25 mouse cellular contexts compared by ENCODE assay signal in the genomic region with DNA sequence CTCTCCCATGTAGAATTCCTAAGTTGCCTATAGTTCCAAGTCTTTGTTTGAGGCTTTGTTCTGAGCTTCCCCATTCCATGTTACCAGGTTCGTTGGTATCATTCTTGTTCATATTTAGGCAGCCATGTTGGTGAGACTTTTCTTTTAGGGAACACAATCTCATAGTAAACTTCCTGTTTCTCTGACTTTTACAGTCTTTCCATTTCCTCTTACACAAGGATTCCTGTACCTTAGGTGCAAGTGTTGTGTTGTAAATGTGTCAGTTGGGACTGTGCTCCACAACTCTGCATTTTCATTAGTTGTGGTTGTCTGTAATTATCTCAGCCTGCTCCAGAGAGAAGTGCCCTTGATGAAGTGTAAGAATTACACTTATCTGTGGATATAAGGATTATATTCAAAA. TPM values are rescaled to one million over a fixed set of nuclear protein-coding genes. Genes with fewer than 3 reads are reported as not detected.
DNase-seq lines count a peak whose midpoint lies in the region; ATAC-seq lines count a peak whose summit lies in the region.
"Had no signal": no experiment of that assay in that cellular context is flagged by ENCODE, and none has a peak within 500 bp of the region (broad histone marks: within the 10 kb centered on the region; RNA-seq: fewer than 3 reads in every experiment).

No protein-coding gene starts in this region.

- H3K9me3 ChIP-seq in midbrain, embryonic 13.5 days, result no peaks in the 10 kb centered on the region
- H3K9me3 ChIP-seq: embryonic facial prominence, embryonic 10.5 days; embryonic facial prominence, embryonic 12.5 days; forebrain, embryonic 10.5 days; forebrain, embryonic 12.5 days had no signal

- H3K4me2 ChIP-seq in midbrain, embryonic 13.5 days (replicated peaks), result no peak overlapping the region
- H3K4me2 ChIP-seq: embryonic facial prominence, embryonic 12.5 days; forebrain, embryonic 12.5 days had no signal

- no peak overlapping the region for H3K9ac ChIP-seq in midbrain, embryonic 13.5 days (replicated peaks)
- H3K9ac ChIP-seq: embryonic facial prominence, embryonic 12.5 days; forebrain, embryonic 12.5 days had no signal

- peak; percentile 16 for DNase-seq in 416B (ENCODE audit: low read depth)
- no peak for DNase-seq in kidney, postnatal 4 days
- DNase-seq: adrenal gland, postnatal 10 days; adrenal gland, postnatal 25 days; cerebellum, adult 11 months; cerebellum, adult 18-20 months; cerebellum, adult 8-10 months; cerebellum, adult 9-11 months; cerebellum, postnatal 14 days; cerebellum, postnatal 36 days had no signal

- peak; percentile 56 for ATAC-seq in common myeloid progenitor, adult 5-6 weeks (replicated peaks; ENCODE audit: low read depth, poor library complexity, severe bottlenecking)
- peak; percentile 37 to 45; a peak in 2 of 4 replicates for ATAC-seq in hematopoietic stem cell, adult 5-6 weeks (replicated peaks in 1 of 2; ENCODE audit: insufficient read depth in 1 of 2, low FRiP score in 2 of 2, low TSS enrichment in 1 of 2, low read depth in 1 of 2, poor library complexity in 2 of 2, severe bottlenecking in 2 of 2)
- peak; percentile 96 for ATAC-seq in megakaryocyte progenitor cell, adult 5-6 weeks (replicated peaks; ENCODE audit: poor library complexity)
- no peak for ATAC-seq in erythroblast, adult 5-6 weeks (replicated peaks; ENCODE audit: low FRiP score, poor library complexity, severe bottlenecking)
- no peak for ATAC-seq in midbrain, embryonic 13.5 days
- ATAC-seq: activated CD4-positive, CD25-positive, alpha-beta regulatory T cell, adult 4 months; forebrain, embryonic 14.5 days; forebrain, embryonic 16.5 days; Patski had no signal

- WGBS in midbrain, embryonic 13.5 days, result 64% methylated on average over 1 of the region's 1 CpGs

- H3K27ac ChIP-seq in midbrain, embryonic 13.5 days, result no peak overlapping the region
- H3K27ac ChIP-seq: embryonic facial prominence, embryonic 10.5 days; embryonic facial prominence, embryonic 12.5 days; forebrain, embryonic 10.5 days; forebrain, embryonic 12.5 days had no signal

- H3K4me3 ChIP-seq in midbrain, embryonic 13.5 days (replicated peaks), result no peak overlapping the region
- H3K4me3 ChIP-seq: embryonic facial prominence, embryonic 10.5 days; embryonic facial prominence, embryonic 12.5 days; erythroblast, embryonic 14.5 days; forebrain, embryonic 10.5 days; forebrain, embryonic 12.5 days had no signal

- no peaks in the 10 kb centered on the region for H3K4me1 ChIP-seq in midbrain, embryonic 13.5 days (replicated peaks)
- H3K4me1 ChIP-seq: embryonic facial prominence, embryonic 10.5 days; embryonic facial prominence, embryonic 12.5 days; forebrain, embryonic 10.5 days; forebrain, embryonic 12.5 days had no signal

- H3K36me3 ChIP-seq in midbrain, embryonic 13.5 days, result no peaks in the 10 kb centered on the region
- H3K36me3 ChIP-seq: embryonic facial prominence, embryonic 10.5 days; embryonic facial prominence, embryonic 12.5 days; forebrain, embryonic 10.5 days; forebrain, embryonic 12.5 days had no signal

- H3K27me3 ChIP-seq in midbrain, embryonic 13.5 days, result no peaks in the 10 kb centered on the region
- H3K27me3 ChIP-seq: embryonic facial prominence, embryonic 12.5 days; forebrain, embryonic 12.5 days; Patski had no signal

RNA-seq across cellular contexts. Expression of gene Rnf180, which starts 32.3 kb away (rescaled TPM):
- total RNA-seq in common myeloid progenitor, adult 5-6 weeks (2017), result 7.3 and 8.0 TPM in 2 replicates
- 7.8 and 9.7 TPM in 2 replicates for total RNA-seq in hematopoietic stem cell, adult 5-6 weeks (2017)
- total RNA-seq in megakaryocyte progenitor cell, adult 5-6 weeks (2015), result 3.2 and 3.9 TPM in 2 replicates
- total RNA-seq in megakaryocyte progenitor cell, adult 5-6 weeks (2017), result 1.8 and 2.0 TPM in 2 replicates
- total RNA-seq in erythroblast, adult 5-6 weeks (2015; ENCODE audit: low replicate concordance), result not detected in 2 replicates
- total RNA-seq in erythroblast, adult 5-6 weeks (2017; ENCODE audit: low replicate concordance), result 0.42 and 2.8 TPM in 2 replicates
- 19.7 and 22.5 TPM in 2 replicates for polyA plus RNA-seq in midbrain, embryonic 13.5 days (2015; fragmentation: Nextera tagmentation; extraction: Ambion mirVana)
- polyA plus RNA-seq: C2C12; erythroblast, embryonic 14.5 days had no signal

Comparison
In these comparisons a context has a peak if more than half of its experiments do, and no peak if none do; other contexts are left out.
1. ATAC-seq: peak in common myeloid progenitor, adult 5-6 weeks (single experiment), hematopoietic stem cell, adult 5-6 weeks (2 of 2) and megakaryocyte progenitor cell, adult 5-6 weeks (single experiment); none in erythroblast, adult 5-6 weeks (single experiment) and midbrain, embryonic 13.5 days (single experiment).